Mouse (Mus musculus) thymus, adult 2 months (tissue): ENCODE results near the gene Utrn.

Source experiments
- CTCF ChIP-seq: fragments of 200-500 bp; IDR thresholded peaks from 2 replicates; pipeline ENCODE4 v1.5.1; 2012; ENCODE audit warnings: mild to moderate bottlenecking, control low read depth, low read length, moderate library complexity, borderline replicate concordance; ENCODE audit not compliant: control insufficient read depth, poor library complexity, insufficient read depth; ENCODE audit errors: extremely low read depth
- POLR2A ChIP-seq: fragments of 200-500 bp; IDR thresholded peaks from 2 replicates; pipeline ENCODE4 v1.6.1; 2012; ENCODE audit warnings: mild to moderate bottlenecking, low read length, control low read depth, moderate library complexity; ENCODE audit not compliant: control insufficient read depth, poor library complexity, insufficient read depth; ENCODE audit errors: extremely low read depth

DNA sequence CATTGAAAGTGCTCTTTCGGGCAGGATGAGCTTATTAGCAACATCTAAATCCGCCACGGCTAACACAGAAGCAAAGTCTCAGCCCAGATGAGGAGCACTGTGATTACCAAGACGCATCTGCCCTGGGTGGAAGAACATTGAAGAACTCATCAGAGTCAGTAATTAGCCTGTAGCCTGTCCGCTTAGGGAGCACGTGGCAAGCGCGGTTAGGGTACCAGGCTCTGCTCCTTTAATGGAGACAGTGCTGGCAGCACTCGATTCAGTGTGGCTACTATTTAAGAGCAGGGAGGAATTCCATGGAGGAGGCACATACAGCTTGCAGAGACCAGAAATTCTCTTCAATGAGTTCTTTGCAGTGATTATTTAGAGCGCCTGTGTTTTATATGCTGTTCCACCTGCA lies 294.4 kb downstream of the Utrn start:
- TF ChIP-seq CTCF (no peak), POLR2A (no peak)
